Mouse (Mus musculus) layer of hippocampus, adult 18-20 months (tissue): ENCODE measurements around the gene Tigd4. TPM values are rescaled to one million over a fixed set of nuclear protein-coding genes. Genes with fewer than 3 reads are reported as not detected.
"Not testable (repeated sequence)": the region's sequence is repeated elsewhere in the genome, so short reads cannot be mapped to it uniquely, and the experiment has no call there.

Experiments
- DNase-seq, 2 experiments: peaks; one replicate each; pipeline ENCODE4 v3.0.0; 2022; ENCODE audit warnings: low spot score in 2 of 2
- long read RNA-seq: library from polyadenylated mRNA; stranded (forward); transcript quantifications from one replicate; pipeline ENCODE4 v2.0.0, GENCODE M21; 2021
- total RNA-seq, 2 experiments: library from RNA; stranded (reverse); gene quantifications; 2 replicates each; pipeline ENCODE4 v1.2.3; 2021

Tigd4 gene
- under 1 TPM in 1 of 2 experiments, not detected in 1; 0.10 TPM for total RNA-seq
- long read RNA-seq, result 0 reads

DNA sequence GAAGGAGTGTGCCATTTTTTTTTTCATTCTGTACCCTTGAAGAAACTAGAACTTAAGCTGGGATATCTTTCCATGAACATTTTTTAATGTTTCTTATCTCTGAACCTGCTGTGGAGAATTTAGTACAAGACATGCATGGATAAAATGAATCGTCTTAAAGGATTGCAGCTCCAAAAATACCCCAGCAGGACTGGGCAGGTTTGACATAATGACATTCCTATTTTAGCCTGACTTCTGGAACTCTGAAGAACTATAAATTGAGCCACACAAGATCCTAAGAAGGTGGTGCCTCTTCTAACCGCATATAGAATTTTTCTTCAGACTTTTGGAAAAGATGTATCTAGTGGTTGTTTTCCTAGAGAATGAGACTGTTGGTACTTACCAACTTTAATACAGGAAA lies at the start of gene Tigd4:
TSS of gene Tigd4 (plus strand) at position 301 of the 400 bp plus-strand sequence.
- no peak for DNase-seq

DNA sequence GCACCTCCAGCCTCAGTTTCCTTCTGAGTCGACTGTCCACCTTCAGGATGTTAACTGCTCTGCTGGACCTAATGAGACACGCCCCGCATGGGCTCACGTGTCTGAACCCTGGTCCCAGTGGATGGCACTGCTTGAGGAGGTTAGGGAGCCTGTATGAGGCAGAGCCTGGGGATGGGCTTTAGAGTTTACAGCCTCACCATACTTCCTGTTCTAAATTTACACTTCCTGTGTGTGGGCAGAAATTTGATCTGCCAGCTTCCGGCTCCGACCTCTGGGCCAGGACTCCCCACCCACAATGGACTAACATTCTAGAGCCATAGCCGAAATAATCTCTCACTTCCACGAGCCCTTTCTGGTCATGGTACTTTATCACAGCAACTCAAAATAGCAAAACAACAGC lies 46.2 kb upstream of the Tigd4 start:
- no peak for DNase-seq

DNA sequence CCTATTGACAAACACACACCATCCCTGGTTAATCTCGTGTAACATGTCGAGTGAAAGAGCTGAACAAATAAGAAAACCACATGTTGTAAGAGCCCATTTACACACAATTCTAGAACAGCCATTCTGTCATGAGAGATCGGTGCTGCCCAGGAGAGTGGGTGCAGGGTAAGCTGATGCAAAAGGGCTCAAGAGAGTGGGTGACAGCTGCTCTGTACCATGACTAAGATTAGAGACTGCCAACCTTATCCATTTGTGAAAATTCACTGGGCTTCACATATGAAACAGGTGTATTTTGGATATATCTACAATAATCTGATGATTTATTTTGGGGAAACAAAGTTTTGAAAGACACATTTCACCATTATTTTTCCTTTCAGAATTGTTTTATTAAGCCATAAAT lies 37.6 kb upstream of the Tigd4 start:
- no peak for DNase-seq

DNA sequence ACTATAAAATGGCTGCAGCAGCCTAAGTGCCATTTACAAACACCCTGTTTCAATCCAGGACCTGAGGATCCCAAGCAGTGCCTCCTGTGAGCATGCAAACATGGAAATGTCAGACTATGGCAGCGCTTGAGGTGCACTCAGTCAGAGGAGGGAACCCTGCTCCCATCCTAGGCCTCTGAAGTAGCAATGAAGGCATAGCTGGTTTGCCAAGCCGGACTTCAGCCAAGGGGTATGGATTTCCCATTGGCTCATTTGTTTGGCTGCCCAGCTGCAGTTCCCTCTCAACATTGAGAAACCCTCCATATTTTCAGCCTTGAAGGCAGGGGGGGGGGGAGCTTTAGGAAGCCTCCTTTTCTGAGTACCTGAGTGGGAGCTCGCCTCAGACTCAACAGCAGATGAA lies 35.1 kb upstream of the Tigd4 start:
- no peak for DNase-seq

DNA sequence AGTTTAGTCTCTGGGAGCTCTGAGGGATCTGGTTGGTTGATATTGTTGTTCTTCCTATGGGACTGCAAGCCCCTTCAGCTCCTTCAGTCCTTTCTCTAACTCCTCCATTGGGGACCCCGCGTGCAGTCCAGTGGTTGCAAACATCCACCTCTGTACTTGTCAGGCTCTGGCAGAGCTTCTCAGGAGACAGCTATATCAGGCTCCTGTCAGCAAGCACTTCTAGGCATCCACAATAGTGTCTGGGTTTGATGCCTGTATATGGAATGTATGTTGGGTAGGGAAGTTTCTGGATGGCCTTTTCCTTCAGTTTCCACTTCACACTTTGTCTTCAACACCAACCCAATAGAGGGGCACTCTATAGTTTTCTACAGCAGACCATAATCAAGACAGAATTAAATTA lies 30.5 kb upstream of the Tigd4 start:
- DNase-seq, result not testable (repeated sequence)

DNA sequence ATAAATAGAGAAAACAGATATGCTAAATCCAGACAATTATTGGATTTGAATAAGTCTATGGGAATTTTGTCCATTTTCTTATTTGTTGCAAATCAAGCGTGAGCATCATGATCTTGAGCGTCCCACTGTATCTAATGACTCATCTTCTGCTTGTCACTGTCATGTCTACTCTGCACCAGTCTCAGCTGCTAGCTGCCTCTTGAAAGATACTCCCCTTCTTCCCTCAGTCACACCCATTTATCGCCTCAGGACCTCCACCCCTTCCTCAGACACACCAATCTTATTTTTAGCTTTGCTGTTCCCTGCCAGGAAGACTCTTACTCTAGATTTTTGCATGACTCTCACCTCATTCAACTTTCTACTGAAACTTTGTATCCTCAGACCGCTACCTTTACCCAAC lies 30.0 kb upstream of the Tigd4 start:
- no peak for DNase-seq

DNA sequence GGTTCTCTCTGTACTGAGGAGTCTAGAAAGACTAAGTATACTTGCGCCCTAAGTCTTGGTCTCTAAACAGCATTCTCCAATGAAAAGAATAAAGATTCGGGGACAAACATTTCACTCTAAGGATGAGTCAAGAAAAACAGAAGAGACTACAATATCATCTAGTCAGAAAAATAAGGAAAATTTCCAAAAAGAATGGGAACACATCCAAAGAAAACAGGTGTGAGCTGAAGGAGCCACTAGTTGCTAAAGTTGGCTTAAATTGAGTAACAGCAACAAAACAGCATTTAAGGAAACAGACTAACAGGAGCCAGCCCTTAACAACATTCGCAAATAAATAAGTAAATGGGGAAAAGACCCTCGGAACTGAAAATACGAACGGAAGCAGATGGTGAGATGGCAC lies 24.8 kb upstream of the Tigd4 start:
- peak in 1 of 2 experiments; percentile 26 for DNase-seq

DNA sequence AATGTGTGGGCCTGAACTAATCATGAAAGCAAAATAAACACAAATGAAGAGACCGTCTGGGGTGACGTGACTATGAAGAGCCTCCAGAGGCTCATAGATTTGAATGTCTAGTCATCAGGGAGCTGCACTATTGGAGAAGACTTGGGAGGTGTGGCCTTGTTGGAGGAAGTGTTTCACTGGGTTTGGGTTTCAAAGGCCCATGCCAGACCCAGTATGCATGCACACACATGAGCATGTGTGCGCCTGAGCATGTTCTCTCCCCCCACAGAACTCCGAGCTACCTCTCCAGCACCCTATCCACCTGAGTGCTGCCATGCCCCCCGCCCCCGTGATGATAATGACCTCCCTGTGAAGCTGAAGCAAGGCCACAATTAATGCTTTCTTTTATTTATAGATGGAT lies 23.8 kb upstream of the Tigd4 start:
- no peak for DNase-seq

DNA sequence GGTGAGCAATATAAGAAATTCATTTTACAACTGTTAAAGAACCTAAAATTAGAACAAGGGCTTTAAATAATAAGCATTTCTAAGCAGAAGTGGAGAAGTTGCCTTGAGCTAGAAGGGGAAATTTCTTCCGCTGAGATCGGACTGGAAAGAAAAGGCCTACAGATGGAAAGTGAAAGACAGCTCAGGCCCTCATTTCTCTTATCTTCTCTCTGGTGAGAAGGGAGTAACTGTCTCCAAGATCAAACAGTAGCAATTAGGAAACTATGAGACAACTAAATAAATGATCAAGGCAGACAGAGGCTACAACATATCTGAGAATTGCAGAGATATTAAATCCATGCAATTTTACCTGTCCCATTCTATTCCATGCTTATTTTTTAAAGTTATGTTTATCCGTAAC lies 22.9 kb upstream of the Tigd4 start:
- DNase-seq, result no peak

DNA sequence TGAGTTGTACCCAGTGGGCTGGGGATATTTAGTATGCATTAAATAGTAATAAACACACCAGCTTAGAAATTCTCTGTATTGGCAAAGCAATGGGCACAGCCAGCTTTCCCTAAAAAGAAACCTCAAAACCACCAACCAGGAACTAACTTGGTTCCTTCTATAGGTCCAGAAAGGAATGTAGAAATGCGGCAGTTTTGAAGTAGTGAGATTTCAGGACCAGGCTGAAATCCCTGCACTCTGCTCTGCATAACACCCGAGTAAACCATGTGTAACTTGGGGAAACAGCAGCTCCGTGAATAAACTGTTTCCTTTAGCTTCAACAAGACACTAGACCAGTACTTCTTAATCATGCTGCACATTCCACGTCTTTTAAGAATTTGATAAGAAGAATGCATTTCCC lies 12.7 kb upstream of the Tigd4 start:
- no peak for DNase-seq

DNA sequence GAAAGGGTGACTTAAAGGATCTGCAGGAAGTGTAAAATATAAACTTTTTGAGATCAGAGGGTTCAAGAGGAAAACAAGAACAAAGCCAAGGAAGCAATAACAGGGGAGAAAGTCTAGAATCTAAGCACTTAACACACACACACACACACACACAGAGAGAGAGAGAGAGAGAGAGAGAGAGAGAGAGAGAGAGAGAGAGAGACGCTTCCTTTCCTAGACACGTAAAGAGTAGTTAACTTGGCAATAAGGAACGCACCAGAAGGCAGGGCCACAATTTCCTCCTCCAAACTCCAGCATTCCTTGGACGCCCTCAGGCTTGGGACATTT lies 11.7 kb upstream of the Tigd4 start:
- DNase-seq, result no peak

DNA sequence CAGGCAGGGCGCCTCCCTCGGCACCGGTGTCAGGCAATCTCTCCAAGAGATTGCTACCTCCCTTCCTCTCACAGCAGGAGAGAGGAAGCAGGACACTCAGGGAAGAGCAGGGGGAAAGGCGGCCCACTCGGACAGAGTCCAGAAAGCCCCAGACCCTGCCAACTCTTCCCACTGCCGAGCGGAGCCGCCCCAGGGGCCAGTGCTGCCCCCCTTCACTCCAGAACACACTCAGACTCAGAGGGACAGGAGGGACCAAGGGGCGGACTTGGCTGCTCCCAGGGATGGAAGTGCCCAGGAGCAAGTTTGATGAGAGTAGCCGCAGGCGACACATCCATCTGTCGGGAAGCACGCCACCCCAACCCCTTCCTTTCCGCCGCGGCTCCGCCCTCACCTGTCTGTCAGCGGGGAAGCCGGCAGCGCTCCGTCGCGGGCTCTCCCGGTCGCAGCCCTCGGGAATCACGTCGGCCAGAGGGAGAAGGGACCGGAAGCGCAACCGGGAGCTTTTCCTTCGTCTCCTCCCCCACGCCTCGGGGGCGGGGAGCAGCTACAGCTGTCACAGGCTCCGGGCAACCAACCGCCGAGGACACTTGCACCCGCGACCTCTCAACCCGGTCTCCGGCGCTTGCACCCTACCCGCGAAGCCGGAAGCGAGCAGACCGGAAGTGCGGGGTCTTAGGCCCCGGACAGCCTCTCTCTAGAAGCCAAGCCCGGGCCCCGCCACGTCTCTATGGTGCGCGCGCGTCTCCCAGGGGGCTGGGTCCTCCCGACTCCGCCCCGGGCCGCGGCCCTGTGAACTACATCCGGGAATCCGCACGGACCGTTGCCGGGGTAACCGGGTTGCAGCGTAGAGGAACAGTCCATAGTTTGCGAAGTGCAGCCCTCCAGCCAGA lies 11.1 kb upstream of the Tigd4 start, which contains the start of gene Arfip1:
TSS of gene Arfip1 (minus strand) at position 603 of the 890 bp plus-strand sequence.
- peak; percentile 89 to 96 for DNase-seq

DNA sequence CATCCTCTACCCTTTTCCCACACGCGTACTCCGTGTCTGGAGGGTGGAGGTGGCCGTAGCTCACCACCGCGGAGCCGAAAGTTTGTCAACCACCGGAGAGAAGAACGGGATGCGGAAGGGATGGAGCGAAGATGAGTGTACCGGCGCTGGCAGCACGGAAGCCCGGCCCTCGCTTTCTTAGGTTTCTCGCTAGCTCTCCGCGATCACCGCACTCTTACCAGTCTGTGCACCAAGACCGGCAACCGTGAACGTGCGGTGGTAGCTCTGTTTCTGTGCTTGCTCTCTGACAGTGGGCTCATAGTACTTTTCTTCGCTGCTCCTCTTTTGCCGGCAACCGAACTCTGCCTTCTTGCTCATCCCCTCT lies 10.5 kb upstream of the Tigd4 start:
- no peak for DNase-seq

DNA sequence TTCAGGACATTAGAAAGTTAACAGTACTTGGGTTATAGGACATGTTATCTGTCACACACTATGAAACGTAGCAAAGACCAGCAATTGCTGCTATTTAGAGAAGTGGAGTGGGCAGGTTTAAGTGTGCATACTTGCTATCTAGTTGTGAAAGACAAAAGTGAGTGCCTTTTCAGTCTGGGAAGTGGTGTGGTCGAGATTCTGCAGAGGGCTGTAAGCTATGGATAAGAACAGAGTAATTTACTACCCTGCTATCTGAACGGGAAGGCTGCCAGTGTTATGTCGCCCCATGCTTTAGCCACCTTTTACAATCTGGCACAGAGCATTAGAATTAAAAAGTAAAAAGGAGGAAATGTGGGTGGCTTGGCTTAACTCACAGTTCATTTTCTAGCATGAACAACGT lies 6.6 kb upstream of the Tigd4 start:
- peak in 1 of 2 experiments; percentile 42 for DNase-seq

DNA sequence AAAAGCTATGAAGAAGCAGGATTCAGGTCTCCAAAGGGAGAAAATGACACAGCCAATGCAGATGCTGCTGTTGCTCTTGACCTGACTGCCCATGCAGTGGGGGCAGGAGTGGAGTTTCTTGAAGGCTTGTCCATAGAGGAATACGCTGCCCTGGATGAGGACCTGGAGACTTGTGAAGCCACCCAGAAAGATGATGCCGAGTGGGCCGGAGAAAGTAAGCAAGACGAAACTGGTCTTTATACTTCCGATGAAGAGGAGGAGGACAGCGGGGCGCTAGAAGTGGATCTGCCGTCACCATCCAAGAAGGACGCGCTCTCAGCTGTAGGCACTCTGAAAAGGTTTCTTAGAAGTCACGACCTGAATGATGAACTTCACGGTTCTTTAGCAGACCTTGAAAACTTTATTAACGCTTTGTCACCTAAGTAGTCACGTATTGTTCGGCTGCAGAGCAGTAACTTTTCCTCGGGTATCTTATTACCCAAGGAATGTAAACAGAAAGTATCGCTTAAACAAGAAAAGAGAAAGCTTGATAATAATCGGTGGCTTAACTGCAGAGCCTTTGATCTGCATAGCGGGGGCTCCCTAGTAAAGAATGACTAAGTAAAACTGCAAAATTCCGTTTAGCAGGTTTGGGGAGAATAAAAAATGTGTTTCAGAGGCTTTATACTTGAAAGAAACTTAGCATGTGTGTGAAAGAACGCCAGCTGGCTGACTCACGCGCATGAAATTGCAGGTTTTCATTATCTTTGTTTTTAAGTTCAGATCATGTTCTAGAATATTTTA lies 1.7 kb downstream of the Tigd4 start:
- DNase-seq, result peak; percentile 28 to 72

DNA sequence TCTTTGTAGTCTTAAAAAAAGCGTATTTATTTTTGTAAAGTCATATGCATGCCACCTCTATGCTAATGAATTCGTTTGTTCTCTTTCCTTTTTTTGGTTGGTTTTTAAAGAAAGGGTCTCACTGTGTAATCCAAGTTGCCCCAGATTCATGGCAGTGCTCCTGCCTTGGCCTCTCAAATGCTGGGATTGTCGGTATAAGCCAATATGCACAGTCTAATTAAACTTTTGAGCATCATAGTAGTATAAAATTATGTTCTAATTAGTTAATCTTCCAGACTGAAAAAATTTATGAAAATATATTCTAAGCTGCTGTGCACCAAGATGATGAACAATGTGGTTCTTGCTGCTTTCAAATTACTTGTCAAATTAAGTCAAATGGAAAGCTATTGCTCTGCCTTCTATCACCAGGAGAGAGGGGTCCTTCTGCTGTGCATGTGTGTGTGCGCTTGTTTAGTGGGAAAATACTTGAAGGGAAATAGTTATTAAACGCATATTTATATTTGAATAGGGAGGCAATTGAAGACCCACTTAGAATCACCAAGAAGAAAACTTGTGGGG lies 2.4 kb downstream of the Tigd4 start:
- DNase-seq, result no peak

DNA sequence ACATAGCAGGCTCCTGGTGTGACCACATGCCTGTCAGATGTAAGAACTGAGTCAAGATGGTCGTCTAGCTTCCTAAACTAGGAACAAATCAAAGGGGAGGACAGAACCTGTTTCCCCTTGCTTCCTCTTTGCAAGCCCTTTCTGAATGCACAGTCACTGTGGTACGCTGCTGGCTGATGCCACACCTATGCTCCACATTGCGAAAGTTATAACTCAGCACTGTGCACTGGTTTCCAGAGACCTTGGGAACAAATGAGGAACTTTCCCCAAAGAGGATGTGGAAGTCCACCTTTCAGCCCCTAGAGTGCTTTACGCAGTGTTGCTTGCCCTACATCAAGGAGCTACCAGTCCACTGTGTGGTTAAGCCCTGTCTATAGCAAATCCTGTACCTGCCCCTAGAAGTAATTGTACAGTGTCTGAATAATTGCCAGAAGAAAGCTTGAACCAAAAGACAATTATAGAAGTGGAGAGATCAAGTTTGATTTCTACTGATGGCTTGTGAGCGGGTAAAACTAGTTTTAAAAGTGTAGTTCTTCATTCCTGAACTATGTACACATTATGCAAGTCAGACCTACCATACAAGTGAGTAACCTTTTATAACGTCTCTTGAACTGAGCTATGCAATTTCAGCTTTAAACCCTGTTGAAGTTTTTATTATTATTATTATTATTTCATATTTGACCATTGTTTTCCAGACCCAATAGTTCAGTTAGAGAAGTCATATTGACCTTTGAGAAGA lies 4.8 kb downstream of the Tigd4 start:
- no peak for DNase-seq

DNA sequence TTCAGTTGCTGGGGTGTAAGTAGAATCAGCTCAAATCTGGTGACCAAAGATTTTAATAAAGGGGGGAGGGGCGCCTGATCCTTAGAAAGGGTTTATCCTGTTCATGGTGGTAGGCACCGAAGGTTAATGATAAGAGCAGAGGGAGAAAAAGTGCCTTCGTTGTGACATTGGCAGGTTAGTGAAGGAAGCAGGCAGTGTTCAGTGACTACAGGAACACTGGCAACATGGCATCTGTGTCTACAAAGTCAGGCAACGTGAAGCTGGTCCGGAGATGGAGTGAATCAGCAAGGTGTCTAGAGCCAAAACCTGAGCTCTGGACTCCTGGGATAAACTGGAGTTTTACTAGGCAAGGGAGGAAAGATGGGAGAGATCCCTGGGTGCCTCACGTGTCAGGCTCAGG lies 5.4 kb downstream of the Tigd4 start:
- DNase-seq, result no peak

DNA sequence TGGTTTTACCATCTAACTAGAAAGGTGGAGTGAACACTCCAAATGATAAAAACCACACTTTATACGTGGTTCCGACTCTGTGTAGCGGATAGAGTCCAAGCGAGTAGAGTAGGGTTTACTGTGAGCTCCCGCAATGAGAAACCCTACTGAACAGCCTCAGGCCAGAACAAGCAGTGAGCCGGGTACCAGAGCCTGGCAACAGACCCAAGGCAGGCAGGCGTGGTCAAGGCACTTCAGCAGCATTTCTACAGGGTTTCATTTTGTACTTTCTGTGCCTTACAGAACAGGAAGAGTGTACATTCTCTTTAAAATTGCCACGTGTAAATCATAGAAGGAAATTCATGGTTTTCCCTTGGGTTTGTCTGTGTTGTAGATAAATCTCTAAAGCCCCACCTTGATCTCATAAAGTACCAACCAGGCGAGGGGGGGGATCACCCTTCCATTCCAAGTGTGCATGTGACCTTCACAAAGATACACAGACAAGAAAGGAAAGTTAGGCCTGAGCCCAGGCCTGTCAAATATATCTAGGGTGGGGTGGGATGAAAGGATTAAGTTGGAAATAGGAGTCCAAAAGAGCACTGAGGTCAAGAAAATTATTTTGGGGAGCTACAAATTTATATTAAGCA lies 8.6 kb downstream of the Tigd4 start:
- no peak for DNase-seq

DNA sequence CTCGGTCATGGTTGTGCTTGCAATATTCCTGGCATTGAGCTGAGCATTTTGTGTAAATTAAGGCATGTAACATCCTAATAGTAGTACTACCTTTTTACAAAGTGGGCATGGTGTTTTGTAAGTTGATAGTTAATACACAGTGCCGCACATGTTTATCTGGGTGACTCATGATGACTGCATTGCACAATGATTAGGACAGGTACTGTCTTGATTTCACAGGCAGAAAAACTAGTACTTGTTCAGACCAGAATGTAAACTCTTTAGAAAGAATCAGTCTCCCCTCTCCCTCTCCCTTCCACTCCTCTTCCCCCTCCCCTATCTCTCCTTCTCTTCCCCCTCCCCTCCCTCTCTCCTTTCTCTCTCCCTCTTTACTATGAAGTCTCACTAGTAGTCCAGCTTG lies 9.4 kb downstream of the Tigd4 start:
- no peak for DNase-seq

DNA sequence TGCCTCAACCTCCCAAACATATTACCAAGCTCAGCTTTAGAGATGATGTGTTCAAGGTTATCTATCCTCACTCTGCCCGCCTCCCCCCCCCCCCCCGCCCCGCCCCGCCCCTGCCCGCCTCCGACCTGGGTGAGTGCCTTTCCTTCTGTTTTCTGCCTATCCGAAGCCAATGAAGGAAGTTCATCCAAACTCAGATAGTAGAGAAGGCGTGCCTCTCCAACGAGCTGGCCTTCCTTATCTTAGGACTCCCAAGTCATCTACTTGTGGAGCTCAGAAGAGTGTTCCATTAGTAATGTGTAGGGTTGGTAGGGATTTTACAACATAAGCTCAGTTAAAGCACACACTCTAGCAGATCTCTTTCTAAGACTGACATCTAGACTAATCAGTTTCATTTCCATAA lies 9.8 kb downstream of the Tigd4 start:
- DNase-seq, result no peak
